In genomic region chr1:51333557-51334285, GRCm38 (mm10) we compare ENCODE assay signal across 8 mouse cellular contexts. TPM values are rescaled to one million over a fixed set of nuclear protein-coding genes. Genes with fewer than 3 reads are reported as not detected.
DNase-seq lines count a peak whose midpoint lies in the region; ATAC-seq lines count a peak whose summit lies in the region.

No protein-coding gene starts in this region.

- peak; percentile 82 for DNase-seq in adrenal gland, adult 2 months
- peak; percentile 94 for DNase-seq in embryo, embryonic 10.5 days (ENCODE audit: low spot score)
- peak; percentile 71 to 84 for DNase-seq in gastrocnemius, postnatal 4 days (ENCODE audit: low spot score in 2 of 2)
- peak; percentile 91 to 95 for DNase-seq in left cerebral cortex, postnatal 25 days (ENCODE audit: low spot score in 2 of 2)
- DNase-seq in mesoderm, embryonic 11.5 days (ENCODE audit: low read depth, low spot score), result peak; percentile 90
- peak; percentile 95 for DNase-seq in right cerebral cortex, postnatal 4 days

- no peaks in the 10 kb centered on the region for H3K36me3 ChIP-seq in intestine, embryonic 16.5 days (ENCODE audit: control insufficient read depth, insufficient read depth, low read length)

- H3K27me3 ChIP-seq in intestine, embryonic 16.5 days (replicated peaks; ENCODE audit: control insufficient read depth, insufficient read depth, low read length), result no peaks in the 10 kb centered on the region

- WGBS in intestine, embryonic 16.5 days, result 9% methylated on average over 18 of the region's 18 CpGs

- no peaks in the 10 kb centered on the region for H3K4me1 ChIP-seq in intestine, embryonic 16.5 days (ENCODE audit: control insufficient read depth, insufficient read depth, low read length)

- H3K4me2 ChIP-seq in intestine, embryonic 16.5 days (ENCODE audit: low read depth, low read length), result peak overlapping the region; percentile 77

- intact Hi-C loops in left cerebral cortex, postnatal 25 days (cut with DNase I), result loop anchor here (1.0 kb wide), 3 partner anchors 66 to 406 kb away; no protein-coding TSS in a partner anchor

- H3K27ac ChIP-seq in intestine, embryonic 16.5 days (ENCODE audit: low read length), result 0 out of 2 replicates have a peak overlapping the region, but pooled peaks have one; percentile 24

- ATAC-seq in intestine, embryonic 16.5 days, result peak; percentile 93
- ATAC-seq in activated CD4-positive, CD25-positive, alpha-beta regulatory T cell, adult 4 months, result no peak

- no peaks in the 10 kb centered on the region for H3K9me3 ChIP-seq in intestine, embryonic 16.5 days (ENCODE audit: control insufficient read depth, low read length)

- peak overlapping the region; percentile 42 for H3K4me3 ChIP-seq in intestine, embryonic 16.5 days (ENCODE audit: low read length)

- H3K9ac ChIP-seq in intestine, embryonic 16.5 days (ENCODE audit: low read depth, low read length), result peak overlapping the region; percentile 39; the same call in 1 of the 2 replicates

RNA-seq across cellular contexts. Expression of gene Cavin2, which starts 44.8 kb away (rescaled TPM):
- total RNA-seq in adrenal gland, adult 2 months (2021), result 10 to 100 TPM; 53.8 to 74.8 TPM
- polyA plus RNA-seq in adrenal gland, adult 2 months (2012; rRNA removed), result 20.7 and 26.8 TPM in 2 replicates
- total RNA-seq in gastrocnemius, postnatal 4 days (2021), result 100 to 1,000 TPM; 111 to 114 TPM
- 72.7 and 76.3 TPM in 2 replicates for polyA plus RNA-seq in intestine, embryonic 16.5 days (2015; fragmentation: Nextera tagmentation; extraction: Ambion mirVana)
- 1 to 10 TPM; 7.0 to 8.3 TPM for total RNA-seq in left cerebral cortex, postnatal 25 days (2021)
- not detected for polyA plus RNA-seq in activated CD4-positive, CD25-positive, alpha-beta regulatory T cell, adult 4 months (2017; shearing (Covaris generic))

Comparison
In these comparisons a context has a peak if more than half of its experiments do, and no peak if none do; other contexts are left out.
1. RNA of gene Cavin2, which starts 44.8 kb away (total RNA-seq): 111 to 114 TPM in gastrocnemius, postnatal 4 days and 53.8 to 74.8 TPM in adrenal gland, adult 2 months; 7.0 to 8.3 TPM in left cerebral cortex, postnatal 25 days; every median in the first group is over 4 times any median in the second.
2. Peak in every context shown above with its lines, with median percentiles within 50 percentile points of each other: DNase-seq.